Mouse (Mus musculus): ENCODE results near the gene Adamts1.
A peak's percentile ranks its signal among the peaks of the same experiment; 100 is the strongest.

Adamts1 gene

DNA sequence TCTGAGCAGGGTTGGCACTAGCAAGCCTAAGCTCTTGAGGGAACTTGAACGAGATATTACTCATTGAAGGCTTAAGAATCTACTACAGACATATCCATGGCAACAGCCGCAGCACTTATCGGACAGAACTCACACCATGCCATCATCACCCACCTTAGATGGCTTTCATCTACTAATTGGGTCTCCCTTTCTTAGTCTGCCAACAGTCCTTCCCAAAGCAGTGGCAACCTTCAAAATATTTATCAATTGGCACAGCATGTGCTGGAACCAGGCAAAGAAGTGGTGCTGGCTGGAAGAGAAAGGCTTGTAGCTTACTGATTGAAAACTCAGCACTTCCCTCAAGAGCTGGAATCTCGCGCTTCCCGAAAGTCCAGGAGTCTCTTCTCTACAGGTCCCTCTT, 37.7 kb downstream of the Adamts1 start:
- DNase-seq: no peak

DNA sequence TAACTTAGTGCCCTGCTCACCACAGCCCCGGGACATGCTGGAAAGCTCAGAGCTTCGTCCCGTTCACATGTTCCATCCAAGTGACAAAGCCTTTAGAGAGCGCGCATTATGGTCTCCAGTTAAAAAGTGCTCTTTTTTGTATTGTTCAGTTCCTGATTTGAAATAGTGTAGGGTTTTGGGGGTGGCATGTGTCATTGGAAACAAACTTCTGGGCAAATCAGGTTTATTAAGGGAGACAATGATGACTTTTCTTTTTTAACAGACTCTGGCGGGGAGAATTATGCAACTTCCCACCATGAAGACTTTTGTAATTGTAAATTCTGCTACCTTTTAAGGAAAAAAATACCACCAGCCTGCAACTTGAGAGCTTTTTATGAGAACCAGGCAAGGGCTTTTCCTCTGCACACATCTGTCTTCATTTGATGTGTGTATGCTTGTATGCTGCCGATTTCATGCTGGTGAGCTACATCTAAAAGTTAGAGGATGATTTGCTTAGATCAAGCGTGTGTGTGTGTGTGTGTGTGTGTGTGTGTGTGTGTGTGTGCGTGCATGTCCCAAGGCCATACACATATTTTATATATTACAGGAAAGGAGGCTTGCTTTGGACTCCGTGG, 40.8 kb downstream of the Adamts1 start:
- DNase-seq: no peak

DNA sequence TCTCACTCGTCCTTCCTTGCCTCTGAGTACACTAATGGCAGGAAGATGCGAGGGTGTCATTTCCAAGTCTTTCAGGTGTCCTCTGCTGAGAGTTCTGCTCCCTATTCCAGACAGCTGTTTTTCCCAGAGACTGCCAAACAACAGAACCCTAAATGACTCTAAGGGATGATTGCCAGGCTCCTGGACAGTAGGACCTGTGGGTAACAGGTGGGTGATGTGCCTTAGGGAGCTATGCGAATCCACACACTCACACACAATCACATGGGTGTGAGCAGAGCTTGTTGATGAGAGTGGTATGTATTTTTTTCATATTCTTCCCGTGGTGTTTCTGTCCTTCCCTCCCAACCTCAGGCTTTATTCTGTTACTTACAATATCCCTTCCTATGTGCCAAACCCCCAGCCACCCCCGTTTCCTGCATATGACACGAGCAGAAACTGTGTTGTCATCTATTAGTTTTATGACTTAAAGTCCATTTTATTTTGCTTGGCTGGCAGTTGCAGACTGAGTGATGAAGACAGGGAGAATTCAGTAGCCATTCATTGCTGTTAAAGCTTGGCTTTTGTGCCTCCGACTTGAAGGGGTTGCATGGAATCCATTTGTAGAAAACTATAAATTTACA, 41.8 kb downstream of the Adamts1 start:
- DNase-seq: peak; percentile 10 to 44

DNA sequence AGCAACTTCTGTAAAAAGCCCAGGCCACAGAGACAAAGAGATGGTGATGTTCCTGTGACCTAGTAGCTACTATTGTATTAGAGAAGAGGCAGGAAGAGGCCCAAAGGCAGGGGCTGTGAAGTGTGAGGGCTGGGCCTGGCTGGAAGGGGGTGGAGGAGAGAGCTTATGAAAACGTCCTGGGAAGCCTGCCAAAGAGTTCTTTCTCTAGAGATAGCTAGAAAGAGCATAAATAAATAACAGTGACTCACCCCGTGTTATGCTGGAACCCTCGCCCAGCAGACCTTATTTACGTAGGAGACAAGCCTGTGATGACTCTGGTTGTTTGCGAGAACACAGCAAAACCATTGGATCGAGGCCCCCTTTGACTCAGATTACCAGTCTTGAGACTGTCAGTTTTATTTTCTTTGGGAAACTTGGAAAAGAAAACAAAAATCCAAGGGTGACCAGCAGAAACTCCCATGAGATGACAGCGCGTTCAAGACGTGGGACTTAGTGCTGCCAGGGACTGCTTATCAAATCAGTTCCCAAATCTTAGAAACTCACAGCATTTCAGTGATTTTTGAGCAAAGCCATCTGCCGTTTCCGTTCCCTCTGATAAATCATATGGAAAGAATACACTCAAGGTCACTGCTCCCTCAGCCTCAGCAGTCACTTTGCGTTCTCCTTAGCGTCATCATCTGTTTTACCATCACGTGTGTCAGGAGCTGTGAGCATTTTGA, 46.7 kb downstream of the Adamts1 start:
- peak; percentile 73 to 84 for DNase-seq

DNA sequence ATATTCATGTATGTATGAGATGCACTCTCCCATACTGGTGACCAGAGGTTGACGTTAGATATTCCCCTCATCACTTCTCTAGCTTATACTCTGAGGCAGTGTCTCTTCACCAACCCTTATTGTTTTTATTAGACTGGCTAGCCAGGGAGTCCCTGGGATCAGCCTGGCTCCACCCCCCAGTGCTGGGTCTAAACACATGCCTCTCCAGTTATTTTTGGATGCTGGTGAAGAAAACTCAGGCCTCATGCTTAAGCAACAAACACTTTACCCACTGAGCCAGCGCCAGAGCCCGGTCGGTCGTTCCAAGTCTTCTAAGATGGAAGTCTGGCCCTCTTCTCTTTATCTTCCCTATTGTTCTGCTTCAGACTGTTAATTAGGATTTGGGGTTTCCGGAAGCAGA, 53.6 kb downstream of the Adamts1 start:
- peak in 1 of 2 experiments; percentile 54 for DNase-seq

DNA sequence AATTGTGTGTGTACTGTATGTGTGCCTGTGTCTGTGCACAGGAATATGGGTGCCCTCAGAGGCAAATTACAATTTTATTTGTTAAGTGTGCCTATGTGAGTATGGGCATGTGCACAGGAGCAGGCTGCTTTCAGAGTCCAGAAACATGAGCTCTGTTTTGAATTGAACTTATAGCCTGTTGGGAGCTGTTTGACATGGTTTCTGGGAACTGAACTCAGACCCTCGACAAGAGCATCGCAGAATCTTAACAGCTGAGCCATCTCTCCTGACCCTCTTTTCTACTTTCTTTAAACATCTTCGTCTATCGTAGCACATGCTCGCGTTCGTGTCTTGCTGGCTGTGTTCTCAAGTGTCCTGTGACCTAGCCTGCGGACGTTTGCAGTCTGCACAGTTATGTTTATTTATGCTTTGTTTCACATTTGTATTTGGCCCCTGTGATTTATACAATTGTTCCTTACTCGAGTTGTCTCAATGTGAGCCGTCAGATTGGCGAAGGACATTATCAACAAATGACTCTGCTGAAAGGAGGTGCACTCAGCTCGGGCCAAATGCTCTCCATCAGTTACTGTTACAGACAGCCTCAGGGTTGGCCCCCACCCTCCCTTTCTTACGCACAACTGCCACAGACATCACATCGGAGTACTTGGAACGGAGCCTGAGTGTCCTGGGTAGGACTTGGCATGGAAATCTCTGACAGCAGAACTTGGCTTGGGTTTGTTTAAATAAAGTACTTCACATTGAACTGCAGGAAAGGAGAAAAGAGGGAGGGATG, 55.1 kb downstream of the Adamts1 start:
- DNase-seq: peak; percentile 48 to 83

DNA sequence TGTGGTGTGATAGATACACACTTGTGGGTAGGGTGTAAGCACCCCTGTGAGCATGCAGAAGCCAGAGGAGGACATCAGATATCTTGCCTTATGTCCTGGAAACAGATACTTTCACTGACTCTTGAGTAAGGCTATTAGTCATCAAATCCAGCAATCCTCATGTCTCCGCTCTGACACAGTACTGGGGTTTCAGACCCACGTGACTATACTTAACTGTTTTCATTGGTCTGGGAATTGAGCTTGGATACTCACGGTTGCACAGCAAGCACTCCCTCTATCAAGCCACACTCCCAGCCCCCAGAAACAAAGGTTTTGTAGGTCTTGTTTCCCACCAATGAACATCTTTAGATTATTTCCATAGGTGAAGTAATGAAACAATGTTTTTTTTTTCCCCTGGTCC, 56.5 kb downstream of the Adamts1 start:
- DNase-seq: no peak
